Mouse (Mus musculus) MEL-GATA-1-ER (cell line): ENCODE measurements around the gene Cers3.

Experiments
- DNase-seq: peaks from one replicate; pipeline ENCODE4 v3.0.0-alpha.2; 2012; ENCODE audit warnings: low read depth; ENCODE audit errors: extremely low read depth

The Cers3 gene

GRCm38 (mm10) chr7:66840008-66840719 lies 96.9 kb downstream of the Cers3 start:
- no peak for DNase-seq

GRCm38 (mm10) chr7:66841165-66841564 lies 97.9 kb downstream of the Cers3 start:
- DNase-seq, result no peak

- no peak for DNase-seq
Measured at GRCm38 (mm10) chr7:66842021-66842420, 98.7 kb downstream of the Cers3 start.

GRCm38 (mm10) chr7:66843846-66844245 lies 100.5 kb downstream of the Cers3 start:
- no peak for DNase-seq

GRCm38 (mm10) chr7:66846582-66846981 lies 103.3 kb downstream of the Cers3 start:
- no peak for DNase-seq

- DNase-seq, result no peak
Measured at GRCm38 (mm10) chr7:66847299-66847698, 104.0 kb downstream of the Cers3 start.

GRCm38 (mm10) chr7:66849316-66849715 lies 106.0 kb downstream of the Cers3 start:
- no peak for DNase-seq

- DNase-seq, result no peak
Measured at GRCm38 (mm10) chr7:66852164-66852563, 108.9 kb downstream of the Cers3 start.

- no peak for DNase-seq
Measured at GRCm38 (mm10) chr7:66857610-66858009, 114.3 kb downstream of the Cers3 start.

GRCm38 (mm10) chr7:66858247-66859075 lies 115.2 kb downstream of the Cers3 start:
- no peak for DNase-seq

GRCm38 (mm10) chr7:66859220-66859619 lies 115.9 kb downstream of the Cers3 start:
- no peak for DNase-seq

GRCm38 (mm10) chr7:66866944-66867718 lies 123.8 kb downstream of the Cers3 start:
- no peak for DNase-seq

- DNase-seq, result no peak
Measured at GRCm38 (mm10) chr7:66867719-66868501, 124.6 kb downstream of the Cers3 start.

- no peak for DNase-seq
Measured at GRCm38 (mm10) chr7:66871520-66871919, 128.2 kb downstream of the Cers3 start.

- DNase-seq, result no peak
Measured at GRCm38 (mm10) chr7:66871940-66872511, 128.7 kb downstream of the Cers3 start.

GRCm38 (mm10) chr7:66873235-66873634 lies 129.9 kb downstream of the Cers3 start:
- no peak for DNase-seq
